Mouse (Mus musculus) adipocyte (in vitro differentiated cells): ENCODE measurements around the gene Syncrip.
"Not testable (repeated sequence)": the region's sequence is repeated elsewhere in the genome, so short reads cannot be mapped to it uniquely, and the experiment has no call there.

ENCODE experiments used
- DNase-seq: peaks from one replicate; pipeline ENCODE4 v3.0.0-alpha.2; 2016; ENCODE audit warnings: low spot score

Syncrip gene

DNA sequence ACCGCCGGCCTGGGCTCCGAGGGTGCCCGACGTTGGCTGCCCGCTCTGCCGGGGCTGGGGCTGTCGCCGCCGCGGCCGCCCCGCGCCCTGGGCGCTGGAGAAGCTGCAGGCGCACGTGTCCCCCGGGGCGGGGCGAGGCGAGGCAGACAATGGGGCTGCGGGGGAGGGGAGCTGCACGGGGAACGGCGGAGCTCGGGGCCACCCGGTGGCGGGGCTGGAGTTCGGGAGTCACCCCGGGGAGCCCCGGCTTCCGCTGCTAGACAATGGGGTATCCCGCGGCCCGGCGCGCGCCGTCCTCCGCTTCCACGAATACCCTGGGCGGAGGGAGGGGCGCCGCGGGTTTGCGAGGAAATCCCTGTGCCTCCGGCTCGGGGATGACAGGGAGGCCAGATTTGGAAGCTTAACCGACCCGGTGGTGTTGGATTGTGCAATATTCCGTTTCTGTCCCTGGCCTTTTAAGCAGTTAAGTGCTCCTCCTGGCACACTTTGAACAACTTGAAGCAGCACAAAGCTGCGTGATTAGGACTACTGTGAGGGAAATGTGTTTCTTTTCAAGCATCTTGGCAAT is 539 bp upstream of the Syncrip start:
- peak; percentile 79 for DNase-seq

DNA sequence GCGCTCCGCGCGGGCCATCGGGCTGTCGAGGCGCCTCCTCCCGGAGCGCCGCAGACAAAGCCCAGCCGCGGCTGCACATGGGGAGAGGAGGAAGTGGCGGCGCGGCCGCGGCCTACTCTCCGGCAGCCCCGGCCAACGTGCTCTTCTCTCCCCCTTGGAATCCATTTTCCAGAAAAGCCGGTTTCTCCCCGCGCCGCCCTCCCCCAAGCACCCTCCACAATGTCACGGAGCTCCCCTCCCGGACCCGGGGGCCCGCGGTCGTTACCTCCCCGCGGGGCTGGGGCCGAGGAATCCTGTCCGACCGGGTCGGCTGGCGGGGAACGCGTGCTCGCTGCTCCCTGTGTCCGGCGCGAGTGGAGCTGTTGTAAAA is 598 bp downstream of the Syncrip start:
- peak; percentile 52 for DNase-seq

DNA sequence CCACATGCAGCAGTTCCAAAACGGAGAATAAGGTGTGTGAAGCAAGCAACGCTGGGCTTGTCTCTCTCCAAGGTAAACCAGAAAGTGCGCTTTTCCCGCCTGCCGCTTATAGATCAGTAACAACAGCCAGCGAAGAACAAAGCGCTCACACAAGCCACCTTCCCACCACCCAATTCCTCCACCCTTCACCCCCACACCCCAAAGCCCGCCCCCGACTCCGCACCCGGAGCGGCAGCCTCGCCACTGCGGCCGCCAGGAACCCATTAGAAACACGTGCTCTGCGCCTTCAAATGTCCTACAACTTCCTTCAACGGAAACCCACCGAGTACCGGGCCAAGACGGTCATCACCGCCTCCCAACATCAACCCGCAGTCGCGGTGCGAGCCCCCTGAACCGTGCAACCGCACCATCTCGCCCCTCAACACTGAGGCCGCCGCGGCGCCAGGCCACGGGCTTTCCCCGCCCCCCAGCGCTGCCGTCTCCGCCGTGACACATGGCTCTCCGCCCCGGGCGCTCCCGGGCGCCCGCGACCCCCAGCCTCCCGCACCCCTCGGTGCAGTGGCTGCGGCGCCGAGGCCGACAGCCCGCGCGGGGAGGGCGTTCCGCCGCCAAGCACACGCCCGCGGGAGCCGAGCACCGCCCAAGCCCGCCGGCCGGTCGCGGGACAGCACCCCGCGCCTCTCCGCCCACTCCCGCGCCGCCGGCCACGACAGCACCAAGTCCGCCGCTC is 1.1 kb downstream of the Syncrip start:
- DNase-seq: peak; percentile 26

DNA sequence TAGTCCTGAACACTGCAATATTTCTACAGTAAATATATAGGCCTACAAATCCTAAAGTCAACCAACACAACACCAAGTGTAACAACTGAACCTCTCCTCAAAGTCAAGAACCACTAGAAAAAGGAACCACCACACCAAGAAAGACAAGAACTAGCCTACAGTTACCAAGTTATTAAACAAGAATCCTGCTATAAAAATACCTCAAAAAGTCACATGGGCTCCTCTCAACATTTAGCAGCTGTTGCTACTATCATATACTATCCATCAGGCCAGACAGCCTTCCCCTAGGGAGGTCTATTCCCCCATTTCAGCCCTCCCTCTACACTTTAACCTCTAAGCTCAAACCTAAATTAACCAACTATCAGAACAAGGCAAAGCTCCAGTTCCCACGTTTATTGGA is 2.3 kb downstream of the Syncrip start:
- DNase-seq: peak; percentile 50

DNA sequence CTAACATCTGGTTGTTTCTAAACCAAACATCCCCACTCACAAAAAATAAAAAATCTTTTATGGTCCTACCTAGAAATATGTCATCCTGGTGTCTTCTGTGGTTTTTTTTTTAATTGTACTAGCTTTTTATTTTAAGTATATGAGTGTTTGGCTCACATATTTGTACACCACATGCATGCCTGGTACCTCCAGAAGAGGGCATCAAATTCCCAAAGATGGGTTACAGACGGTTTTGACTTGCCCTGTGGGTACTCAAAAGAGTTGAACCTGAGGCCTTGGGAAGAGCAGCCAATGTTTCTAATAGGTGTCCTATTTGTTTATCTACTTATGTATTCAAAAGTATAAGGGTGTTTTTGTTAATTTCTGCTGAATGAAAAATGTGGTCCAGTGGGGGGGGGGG is 6.2 kb downstream of the Syncrip start:
- DNase-seq: peak; percentile 32

DNA sequence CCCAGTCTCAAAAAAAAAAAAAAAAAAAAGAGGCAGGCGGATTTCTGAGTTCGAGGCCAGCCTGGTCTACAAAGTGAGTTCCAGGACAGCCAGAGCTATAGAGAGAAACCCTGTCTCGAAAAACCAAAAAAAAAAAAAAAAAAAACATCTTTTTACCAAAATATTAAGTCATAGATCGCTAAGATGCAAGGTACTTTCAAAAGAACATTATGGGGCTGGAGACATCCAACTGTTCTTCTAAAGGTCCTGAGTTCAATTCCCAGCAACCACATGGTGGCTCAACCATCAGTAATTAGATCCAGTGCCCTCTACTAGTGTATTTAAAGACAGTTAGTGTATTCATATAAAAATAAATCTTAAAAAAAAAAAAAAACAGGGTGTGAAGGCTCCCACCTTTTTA is 21.4 kb downstream of the Syncrip start:
- not testable (repeated sequence) for DNase-seq

DNA sequence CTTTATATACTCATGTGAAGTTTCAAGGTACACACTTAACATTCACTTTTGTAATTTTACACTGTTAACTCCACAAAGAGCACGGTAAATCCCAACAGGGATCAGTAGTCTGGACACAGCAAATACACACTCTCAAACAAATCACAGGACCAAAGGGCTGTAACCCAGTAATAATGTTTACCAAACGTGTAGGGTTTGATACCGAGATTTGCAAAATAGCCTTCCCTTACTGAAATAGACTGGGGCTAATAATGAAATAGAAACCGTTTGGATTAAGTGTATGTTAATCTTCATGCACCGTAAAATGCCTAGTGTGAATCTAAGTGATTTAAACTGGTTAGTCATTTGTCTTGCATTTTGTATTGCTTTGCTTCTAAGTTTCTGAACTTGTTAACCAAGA is 42.4 kb downstream of the Syncrip start:
- DNase-seq: peak; percentile 15

DNA sequence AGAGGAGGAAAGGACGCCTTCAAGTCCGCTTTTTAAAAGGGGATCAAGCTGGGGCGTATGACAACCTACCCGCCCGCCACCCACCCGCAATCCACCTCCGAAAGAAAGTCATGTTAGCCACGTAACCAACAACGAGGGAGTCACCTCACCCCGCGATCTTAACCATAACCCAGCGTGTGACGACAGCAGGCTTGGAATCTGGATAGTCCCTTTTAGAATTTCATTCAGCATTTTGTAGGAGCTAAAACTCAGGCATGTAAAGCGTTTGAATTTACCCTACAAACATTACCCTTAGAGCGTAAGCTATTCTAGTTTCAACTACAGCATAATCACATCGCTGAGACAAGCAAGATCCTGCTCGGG is 43.2 kb downstream of the Syncrip start:
- no peak for DNase-seq

DNA sequence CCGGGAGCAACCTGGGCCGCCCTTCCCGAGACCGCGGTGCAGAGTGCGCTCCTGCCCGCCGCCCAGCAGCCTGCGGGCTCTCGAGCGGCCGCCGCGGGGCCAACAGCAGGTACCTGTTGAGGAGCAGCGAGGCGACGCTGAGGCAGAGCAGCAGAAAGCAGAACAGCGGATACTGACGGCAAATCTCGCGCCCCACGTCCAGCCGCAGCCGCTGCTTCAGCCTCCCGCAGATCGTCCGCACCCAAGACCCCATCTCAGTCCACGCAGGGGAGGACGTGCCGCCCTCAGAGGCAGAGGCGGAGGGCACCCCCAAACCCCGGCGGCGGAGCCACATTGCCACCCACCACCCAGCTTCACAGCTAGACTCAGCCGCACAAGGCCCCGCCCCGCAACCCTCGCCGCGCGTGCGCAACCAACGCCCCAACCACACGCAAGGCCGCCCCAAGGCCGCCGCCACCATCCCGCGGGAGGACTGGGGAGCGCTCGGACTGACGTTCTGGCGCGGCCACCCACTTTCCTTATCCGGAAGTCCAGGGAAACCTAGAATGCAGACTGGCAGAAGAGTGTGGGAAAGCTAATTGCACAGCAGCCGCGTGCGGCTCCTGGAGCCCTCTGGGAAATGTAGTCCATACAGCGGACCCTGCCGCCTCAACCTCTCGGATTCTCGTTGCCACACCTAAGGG is 43.7 kb downstream of the Syncrip start, which contains the start of gene Snx14:
Gene Snx14, minus strand, starts transcription at position 404 of the 683 bp plus-strand sequence.
- DNase-seq: peak; percentile 97

DNA sequence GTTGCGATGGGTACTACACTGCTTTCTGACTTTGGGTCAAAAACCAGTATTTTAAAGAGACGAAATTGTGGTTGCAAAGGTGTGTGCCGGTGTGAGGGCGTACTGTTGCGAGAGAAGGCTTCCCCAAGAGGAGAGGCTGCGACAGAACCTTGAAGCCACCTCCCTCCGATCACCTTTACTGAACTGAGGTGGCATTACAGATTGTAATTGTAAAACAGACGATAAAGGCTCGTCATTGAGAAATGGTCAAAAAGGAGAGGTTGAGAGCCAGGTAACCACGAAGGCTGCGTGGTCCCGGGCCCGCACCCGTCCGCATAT is 44.2 kb downstream of the Syncrip start:
- no peak for DNase-seq

DNA sequence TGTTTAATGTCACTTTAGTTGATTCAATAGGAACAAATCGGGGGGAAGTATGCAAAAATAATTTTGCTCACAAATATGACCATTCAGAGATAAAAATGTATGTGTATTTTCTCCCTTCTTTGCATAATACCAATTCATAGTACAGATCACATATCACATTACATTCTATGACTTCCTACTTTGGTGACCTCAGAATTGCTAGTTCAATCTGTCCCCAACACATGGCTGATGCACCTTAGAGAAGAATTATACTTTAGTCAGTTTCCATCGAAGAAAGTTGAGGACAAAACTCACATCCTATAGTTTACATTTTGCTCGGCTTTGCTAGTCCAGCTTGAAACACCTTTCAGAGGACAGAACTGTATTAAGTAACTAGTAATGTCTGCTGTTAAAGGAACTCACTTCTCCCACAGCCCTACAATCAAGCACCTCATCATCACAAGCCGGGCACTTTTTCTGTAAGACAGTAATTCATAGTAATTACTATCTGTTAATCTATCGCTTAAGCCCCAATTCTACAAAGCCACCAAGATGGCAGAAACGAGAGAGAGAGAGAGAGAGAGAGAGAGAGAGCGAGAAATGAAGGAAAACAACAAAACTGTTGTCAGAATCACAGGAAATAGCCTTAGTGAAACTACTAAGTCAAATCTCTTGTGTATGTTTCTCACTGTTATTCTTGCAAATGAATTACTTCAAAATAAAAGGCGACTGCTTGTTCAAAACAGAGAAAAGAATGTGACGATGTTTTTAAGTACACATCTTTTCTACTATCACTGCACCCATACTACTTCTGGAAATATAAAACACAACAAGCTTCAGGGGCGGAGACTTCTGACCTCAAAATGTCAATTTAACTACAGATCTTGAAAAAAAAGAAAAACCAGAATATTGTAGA is 44.8 kb downstream of the Syncrip start:
- peak; percentile 41 for DNase-seq

DNA sequence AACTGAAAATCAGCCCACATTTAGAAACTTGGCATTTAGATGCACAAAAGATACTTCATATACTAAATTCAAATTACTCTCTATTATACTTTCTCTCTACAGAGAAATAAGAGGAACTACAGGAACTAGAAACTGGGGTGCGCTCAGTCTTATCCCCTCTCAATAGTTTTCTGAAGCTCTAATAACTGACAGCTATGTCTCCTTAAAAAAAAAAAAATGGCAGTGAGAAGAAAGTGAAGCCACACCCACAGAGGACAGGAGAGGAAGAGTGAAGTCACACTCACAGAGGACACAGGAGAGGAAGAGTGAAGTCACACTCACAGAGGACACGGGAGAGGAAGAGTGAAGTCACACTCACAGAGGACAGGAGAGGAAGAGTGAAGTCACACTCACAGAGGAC is 58.0 kb downstream of the Syncrip start:
- no peak for DNase-seq

DNA sequence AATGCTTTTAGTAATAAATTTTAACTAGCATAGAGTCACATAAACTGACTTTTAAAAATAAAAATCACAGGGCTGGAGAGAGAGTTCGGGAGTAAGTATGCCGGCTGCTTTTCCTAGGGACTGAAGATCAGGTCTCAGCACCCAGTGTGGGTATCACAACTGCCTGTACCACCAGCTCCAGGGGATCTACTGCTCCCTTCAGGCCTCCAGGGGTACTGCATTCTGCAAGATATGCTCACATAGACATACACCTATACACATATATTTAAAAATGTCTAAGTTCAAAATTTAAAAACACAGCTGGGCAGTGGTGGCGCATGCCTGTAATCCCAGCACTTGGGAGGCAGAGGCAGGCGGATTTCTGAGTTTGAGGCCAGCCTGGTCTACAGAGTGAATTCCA is 59.9 kb downstream of the Syncrip start:
- DNase-seq: no peak

DNA sequence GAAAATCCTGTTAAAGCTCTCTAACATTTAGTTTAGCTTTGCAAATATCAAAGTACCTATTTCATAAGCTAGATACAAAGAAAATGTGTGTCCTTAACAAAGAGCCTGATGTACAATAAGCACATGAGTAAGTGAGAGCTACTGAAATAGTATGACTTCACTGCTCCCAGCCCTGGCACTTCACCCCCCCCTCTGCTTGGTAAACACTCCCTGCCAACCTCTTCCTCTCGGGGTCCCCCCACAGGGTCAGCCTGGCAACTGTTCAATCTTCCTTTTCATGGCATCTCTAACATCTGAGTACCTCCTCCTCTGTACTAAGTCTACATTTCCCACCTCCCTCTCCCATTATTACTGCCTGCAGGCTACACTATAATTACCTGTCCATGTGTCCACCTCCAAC is 65.6 kb downstream of the Syncrip start:
- no peak for DNase-seq

DNA sequence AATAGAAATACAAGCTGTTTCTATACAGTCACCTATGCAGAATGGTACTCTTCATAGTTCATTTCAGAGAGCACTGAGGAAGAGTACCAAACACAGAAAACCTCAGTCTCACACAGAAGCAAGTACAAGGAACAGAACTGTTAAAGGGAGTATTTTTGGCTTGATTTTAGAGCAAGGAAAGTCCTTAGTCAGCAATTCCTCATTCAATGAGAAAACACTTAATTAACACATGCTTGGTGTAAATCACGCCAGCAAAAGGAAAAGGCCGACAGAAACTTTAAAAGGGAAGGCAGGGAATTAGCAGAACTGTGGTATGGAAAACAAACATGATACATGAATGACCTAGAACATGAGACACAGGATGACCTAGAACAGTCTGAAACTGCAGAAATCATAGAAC is 72.4 kb downstream of the Syncrip start:
- DNase-seq: no peak

DNA sequence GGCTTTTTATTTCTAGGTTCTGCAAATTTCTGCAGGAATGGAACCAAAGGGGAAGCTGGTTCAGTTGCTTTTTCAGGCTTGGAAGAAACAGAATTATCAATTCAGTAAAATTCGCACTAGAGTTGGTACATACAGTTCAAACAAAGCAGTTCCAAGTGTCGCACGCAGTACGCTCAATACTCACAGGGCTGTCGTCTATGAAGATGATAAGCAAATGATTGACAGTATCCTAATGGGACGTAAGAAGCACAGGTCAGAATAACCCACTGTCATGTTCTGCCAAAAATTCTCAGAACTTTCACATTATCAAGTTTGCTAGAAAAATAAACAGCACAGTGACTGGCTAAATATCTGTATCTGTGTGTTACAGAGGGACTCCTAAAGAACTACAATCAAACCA is 77.9 kb downstream of the Syncrip start:
- no peak for DNase-seq

DNA sequence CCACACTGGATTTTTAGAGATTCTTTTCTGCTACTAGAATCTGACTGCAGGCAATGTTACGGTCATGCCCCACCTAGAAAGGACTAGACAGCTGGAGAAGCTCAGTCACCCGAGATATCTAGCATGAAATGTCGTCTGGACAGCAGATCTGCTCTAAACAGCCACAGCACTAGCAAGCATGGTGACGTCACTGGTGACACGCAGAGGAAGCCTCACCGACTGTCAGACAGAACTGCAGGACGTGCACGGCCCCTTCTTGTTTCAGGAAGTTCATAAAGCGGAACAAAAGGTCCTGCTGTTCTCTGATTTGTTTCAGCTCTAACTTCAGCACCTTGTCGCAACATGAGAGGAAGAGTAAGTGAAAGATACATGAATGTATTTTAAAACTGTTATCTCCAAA is 78.3 kb downstream of the Syncrip start:
- no peak for DNase-seq

DNA sequence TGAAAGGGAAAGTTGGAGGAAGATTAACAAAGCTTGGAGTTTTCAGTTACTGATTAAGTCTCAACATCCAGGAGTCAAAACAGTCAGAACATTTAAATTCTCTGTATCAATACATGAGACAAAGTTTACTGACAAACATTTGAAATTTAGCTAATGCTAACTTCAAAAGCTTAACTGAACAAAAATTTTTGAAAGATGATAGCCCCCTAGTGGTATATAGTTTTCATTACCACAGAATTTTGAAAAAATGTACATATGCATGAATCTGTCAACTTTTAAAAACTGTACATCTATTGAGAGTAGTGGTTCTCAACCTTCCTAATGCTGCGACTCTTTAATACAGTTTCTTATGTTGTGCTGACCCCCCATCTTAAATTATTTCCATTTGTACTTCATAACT is 83.9 kb downstream of the Syncrip start:
- DNase-seq: peak; percentile 18
